Mouse (Mus musculus) right cerebral cortex, postnatal 14 days (tissue): ENCODE data around the gene Efna4.

ENCODE experiments used
- DNase-seq: peaks from one replicate; pipeline ENCODE4 v3.0.0; 2022

Gene Efna4

DNA sequence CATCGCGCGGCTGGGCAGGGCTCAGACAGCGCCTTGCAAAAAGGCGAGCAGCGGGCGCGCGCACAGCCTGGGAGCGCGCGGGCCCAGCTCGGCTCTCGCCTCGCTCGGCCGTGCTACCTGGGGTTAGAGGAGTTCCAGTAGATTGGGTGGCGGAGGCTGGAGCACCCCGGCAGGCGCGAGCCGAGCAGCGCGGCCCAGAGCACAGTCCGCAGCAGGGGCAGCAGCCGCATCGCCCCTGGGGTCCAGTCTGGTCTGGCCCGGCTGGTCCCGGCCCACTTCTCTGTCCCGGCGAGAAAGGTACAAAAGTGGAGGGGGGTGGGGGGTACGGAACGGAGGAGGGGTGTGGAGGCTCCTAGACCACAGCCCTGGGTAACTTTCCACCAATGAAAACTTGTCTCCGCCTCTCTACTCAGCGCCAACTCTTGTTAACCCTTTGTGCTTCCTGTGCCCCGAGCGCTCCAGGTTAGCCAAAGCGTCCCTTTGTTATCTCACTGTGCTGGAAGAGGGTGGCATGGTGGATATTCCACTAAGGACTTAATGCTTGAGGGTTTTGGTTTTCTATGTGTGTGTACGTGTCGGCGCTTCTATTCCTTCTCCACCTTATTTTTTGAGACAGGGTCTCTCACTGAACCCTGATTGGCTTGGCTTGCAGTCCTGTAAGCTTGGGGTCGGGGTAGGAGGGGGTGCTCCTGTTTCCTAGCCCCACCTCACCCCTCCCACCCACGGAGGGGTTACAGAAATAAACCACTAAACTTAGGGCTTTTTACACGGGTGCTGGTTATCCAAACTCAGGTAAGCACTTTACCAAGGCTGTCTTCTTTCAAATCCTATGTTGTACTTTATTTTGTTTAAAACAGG, at the start of gene Efna4:
Gene Efna4 (minus strand): TSS at position 308 of the 858 bp plus-strand sequence.
- no peak for DNase-seq

DNA sequence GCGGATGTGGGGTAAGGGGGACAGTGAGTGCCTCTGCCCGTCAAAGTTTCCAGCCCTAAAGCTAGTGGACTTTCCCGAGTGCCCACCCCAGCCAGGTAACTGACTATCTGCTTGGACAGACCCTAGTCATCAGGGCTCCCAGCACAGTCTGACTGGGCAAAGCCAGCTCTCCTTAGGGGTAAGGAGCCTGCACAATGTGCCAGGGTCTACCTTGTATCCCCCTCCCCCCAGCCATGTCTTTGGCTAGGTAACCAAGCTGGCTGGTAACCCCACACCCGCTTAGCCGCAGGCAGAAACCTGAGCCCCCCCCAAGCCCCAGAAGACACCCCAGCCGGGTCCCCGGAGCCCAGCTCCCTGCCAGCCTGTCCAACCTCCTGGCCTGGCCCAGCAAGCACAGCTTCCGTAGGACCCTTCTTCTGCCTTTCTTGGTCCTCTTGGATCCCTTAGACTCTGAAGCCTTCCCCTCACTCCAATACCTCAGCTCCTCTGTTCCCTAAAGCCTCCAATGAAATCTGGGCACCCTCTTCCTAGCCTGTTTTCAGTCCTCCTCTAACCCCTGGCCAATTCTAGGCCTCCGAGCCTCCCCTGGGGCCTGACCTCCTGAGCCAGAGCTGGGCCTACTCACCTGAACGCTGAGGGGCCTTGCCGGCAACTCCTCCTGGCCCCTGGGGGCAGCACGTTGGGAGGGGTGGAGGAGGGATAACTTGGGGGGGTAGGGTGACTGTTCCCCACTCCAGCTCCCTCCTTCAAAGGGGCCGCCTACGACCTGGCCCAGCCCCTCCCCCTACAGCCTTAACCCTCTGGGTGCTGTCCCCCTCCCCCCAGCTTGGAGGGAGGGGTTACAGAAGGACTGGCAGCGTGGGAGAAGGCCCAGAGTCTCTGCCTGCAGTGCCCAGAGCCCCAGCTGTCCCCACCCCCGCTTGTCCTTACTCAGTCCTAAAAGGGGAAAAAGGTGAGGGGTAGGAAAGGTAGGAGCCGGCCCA, 48.9 kb upstream of the Efna4 start:
- no peak for DNase-seq

DNA sequence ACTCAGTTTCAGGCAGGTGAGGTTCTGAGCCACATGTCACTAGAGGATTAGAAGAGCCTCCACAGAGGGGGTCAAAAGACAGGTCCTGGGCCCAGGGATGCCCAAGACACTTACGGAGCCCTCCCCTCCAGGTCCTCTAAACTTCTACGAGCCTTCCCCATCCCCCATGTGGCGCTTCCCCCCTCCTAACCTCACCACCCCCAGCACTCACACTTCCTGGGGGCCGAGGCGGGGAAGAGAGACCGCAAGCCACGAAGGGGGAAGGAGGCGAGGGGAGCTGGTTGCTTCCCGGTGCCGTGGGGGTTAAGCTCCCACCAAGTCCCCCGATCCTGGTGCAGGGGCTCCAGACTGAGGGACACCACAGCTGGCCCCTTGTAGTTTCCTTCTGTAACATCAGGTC, 47.6 kb upstream of the Efna4 start:
- DNase-seq = no peak

DNA sequence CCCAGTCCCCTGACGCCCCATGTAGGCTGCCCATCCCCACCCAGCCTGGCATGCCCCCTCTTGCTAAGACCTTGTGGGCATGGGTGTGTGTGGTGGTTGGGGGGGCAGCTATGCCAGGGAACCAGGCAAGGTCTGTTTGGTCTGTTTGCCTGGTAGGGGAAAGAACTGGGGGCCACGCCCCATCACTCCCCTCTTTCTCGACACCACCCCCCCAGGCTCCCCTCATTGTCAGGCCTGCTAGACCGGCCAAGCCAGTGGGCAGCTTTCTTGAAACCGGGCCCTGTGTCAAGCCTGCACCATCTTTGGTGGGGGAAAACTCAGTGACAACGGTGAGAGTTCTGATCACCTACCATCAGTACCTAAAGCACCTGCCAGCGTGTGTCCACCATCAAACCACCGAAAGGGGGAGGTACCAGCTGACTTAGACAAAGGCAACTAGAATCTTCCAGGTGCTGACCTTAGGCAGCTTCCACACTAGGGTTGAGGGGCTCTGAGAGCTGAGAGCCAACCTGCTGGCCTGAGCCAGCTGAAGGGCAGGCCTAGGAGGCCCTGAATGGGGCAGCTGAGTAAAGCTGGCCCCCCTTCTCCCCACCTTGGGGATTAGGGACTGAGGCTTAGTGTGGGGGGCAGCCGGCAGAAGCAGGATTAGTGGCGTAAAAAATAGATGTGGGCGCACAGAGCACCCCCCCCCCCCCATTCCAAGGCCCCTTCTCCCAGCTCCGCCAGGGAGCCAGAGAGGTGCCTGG, 46.7 kb upstream of the Efna4 start:
- no peak for DNase-seq

DNA sequence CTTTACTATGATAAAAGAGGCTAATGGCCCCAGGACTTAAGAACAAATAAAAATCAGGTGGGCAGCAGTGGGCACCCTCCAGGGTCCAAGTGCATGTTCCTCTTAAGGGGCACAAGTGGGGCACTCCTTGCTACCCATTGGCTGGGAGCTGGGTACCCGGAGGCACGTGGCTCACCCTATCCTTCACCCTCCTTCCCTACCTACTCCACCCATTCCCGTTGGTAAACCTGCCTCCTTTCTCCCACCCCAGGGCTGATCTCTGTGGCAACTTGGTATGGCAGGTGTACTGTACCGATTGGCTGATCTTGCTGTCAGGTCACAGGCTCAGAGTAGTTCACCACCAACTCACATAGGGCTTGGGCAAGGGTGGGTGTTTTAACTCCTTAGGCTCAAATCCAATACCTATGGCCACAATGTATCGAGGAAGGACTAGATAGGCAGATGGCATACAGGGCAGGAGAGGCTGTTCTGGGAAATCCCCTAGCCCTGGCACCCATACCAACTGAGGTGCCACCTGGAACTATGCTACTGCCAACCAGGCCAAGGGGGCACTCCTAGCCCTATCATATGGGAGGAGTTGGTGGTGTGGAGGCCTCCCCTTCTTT, 45.9 kb upstream of the Efna4 start:
- DNase-seq = no peak

DNA sequence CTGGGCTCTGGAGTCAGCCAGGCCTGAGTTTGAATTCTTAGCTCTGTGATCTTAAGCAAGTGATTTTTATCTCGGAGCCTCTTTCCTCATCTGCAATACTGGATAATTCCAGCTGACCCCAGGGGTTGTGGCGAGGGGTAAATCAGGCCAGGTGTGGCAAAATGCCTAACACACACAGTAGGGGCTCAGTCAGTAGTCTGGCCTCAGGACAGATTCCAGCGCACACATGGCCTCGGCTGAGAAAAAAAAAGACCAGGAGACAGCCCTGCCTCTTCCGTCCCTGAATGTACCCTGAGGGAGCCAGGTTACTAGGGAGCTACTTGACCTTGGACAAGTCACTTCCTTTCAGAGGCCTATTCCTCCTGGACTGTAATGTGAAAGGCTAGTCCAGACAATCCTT, 45.1 kb upstream of the Efna4 start:
- DNase-seq = no peak

DNA sequence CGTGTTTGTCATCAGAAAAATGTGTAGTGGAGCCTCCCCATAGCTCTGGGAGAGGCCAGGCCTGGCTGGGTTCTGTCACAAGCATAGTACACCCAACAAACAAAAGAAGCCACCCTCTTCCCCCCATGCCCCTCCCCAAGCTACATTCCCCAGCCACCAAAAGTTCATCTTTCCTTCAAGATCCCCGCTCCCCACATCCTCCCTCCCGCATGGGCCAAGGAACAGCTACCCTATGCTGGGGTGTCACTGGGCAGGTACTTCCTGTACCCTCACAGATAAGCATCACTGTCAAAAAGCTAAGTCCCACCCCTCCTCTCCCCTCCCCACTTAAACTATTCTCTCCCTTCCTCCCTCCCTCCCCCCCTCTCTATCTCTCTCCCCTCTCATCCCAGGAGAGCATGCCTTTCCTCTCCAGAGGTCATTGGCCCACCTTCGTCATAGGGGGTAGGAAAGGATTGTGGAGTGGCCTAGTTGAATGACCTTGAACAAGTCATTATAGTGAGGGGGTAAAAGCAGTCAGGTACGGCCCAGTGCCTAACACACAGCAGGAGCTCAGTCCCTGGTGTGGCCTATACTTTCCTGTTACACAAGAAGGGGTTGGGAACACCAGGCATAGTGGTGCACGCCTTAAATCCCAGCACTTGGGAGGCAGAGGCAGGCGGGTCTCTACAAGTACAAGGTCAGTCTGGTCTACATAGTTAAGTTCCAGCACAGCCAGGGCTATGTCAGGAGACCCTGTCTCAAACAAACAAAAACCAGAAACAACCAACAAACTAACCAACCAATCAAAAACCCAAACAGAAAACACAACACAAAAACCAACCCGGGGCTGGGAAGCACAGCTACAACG, 44.4 kb upstream of the Efna4 start:
- no peak for DNase-seq

DNA sequence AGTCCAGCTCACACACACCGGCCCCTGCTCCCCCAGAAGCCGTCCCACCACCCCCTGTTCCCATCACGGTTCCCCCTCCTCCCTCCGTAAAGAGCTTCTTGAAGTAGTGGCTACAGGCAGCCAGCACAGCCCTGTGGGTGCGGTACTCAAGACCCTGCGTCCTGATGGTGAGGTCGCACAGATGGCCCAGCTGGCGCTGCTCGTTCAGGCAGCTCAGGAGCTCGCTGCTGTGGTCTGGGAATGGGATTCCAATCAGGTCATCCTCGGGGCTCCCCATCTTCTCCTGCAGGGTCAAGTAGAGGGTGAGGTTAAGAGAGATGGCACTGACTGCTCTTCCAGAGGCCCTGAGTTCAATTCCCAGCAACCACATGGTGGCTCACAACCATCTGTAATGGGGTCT, 43.4 kb upstream of the Efna4 start:
- DNase-seq = no peak

DNA sequence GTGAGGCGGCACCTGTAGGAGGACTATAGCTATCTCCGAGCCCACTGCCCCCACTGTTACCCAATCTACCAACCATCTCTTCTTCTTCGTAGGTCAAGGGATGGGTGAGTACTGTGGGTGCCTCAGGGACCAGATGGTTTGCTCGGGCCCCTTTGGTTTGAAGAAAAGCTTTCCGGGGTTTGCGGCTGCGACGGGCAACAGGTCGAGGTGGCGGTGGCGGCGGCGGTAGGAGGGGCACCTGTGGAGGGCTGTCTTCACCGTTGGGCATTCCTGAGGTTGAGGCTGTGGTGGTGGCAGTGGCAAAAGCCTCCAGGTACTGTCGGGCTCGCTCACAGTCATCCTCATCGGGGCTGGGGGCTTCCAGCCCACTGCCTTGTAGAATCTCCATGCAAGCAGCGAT, 42.9 kb upstream of the Efna4 start:
- DNase-seq = no peak

DNA sequence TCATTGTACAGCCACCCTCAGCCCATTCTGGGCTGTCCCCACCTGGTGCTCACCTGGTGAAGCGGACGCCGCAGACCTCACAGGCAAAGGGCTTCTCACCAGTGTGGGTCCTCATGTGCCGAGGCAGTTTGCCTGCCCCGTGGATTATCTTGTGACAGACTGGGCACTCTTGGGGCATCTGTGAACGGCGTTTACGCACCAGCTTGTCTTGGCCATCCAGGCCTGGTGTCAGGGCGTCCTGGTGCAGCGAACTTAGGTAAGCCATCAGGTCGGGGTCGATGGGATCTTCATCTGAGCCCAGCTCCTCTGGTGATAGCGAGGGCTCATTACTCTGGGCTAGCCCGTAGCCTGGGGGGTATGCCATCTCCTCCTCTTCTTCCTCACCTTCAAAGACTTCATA, 42.5 kb upstream of the Efna4 start:
- no peak for DNase-seq

DNA sequence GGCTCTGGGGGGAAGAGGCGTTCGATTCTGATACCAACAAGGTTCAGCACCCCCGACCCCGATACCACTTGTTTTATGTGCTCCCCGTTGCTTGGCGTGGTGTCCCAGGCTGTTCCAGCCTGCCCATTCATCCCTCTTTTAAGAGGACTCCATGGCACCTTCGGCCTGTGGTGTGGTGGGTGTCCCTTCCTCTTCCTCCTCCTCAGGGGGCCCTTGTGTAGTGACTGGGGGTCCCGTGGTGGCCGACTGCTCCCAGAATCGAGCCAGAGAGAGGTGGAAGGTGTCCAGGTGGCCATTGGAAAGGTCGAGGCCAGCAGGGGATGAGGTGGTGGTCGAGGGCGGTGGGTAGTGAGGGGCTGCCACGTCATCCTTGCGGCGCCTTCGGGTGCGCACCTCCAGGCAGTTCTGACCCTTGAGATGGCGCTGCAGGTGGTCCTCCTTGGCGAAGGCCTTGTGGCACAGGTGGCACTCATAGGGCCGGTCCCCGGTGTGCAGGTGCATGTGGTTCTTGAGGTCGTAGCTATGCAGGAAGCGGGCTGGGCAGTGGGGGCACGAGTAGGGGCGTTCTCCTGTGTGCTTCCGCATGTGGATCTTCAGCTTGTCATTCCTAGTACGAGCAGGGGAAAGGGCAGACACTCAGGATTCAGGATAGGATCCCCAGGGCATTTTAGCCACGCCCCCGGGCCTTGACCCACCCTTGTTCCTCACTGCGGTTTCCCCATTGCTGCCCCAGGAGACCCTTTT, 41.7 kb upstream of the Efna4 start:
- no peak for DNase-seq

DNA sequence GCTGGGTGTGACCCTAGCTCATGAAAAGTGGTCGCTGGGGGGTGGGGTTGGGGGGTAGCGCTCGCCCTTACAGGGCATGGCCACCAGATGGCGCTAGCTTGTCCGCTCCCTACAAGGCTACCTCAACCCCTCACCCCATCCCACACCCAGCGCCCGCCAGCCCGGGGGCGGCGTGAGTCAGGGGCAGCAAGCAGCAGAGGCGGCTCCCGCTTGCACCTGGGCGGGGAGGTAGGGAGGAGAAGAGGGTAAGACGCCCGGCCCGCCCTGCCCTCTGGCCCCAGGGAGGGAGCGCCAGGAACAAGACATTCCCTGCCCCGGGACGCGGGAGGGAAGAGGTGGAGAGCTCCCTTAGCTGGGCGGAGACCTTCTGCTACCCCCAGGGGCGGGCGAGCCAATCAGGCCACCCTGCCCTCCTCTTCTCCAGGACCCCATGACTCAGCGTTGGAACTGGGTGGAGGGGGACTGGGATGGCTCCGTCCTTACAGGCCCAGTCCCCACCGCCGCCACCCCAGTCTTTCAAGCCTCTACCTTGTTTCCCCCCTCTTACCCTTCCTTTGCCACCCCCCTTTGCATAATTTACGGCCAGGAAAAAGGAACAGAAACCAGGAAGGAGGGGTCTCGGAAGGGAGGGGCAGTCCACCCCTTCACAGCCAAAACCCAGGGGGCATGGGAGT, 40.7 kb upstream of the Efna4 start:
- peak; percentile 69 for DNase-seq

DNA sequence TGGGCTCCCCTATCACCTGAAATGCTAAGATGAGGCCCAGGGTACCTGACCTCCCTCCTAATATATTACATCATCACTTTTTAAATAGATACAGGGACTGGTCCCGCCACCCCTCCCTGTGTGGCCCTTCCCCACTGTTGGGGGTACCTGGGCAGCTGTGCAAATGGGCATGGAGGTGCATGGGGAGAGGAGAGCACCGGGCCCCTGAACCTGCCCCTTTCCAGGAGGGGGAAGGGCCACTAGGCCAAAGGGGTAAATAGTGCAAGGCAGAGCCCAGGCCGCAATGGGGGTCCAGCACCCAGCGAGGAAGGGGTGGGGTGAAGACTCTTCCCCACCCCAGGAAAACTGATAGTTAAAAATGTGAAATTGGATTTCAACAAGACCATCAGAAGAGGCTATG, 40.0 kb upstream of the Efna4 start:
- no peak for DNase-seq

DNA sequence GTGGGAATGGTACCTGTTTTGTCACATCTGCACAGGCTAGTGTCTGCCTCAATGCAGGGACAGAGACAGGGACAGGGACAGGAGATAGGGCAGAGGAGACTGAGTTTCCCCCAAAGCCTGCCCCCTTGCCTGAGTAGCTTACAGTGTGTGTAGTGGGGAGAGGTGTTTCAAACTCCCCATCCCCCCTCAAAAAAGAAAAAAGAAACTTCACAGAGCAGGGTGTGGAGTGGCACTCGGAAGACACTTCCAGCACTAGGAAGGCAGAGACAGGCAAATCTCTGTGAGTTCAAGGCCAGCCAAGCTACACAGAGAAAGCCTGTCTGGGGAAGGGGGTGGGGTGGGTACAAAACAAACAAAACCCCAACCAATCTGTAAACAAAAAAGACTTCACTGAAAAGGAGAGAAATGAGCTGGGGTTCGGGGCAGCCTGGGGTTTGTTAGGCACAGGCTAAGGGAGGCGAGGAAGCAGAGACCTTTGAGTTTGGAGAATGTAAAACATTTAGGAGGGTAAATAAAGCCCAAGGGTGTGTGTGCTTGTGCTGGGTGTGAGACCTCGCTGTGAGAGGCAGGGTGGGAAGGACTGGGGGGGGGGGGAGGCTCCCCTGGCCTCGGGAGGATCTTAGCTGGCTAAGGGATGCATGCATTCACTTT, 35.9 kb upstream of the Efna4 start:
- no peak for DNase-seq

DNA sequence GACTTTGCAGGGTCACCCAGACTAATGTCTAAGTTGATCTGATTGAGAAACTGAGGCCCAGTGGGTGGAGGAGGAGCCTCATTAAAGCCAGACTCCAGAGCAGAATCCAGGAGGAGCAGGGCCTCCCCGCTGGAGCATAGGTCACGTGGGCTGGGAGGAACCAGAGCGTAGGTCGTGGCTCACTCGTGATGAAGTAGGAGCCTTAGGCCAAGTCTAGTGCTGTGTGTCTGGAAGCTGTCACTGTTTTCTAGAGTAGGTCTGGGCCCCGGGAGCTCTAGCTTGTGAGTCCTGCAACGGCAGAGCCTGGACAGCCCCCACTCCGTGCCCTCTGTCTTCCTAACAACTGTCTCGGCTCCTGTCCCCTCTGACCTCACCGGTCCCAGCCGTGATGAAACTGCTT, 29.5 kb upstream of the Efna4 start:
- no peak for DNase-seq

DNA sequence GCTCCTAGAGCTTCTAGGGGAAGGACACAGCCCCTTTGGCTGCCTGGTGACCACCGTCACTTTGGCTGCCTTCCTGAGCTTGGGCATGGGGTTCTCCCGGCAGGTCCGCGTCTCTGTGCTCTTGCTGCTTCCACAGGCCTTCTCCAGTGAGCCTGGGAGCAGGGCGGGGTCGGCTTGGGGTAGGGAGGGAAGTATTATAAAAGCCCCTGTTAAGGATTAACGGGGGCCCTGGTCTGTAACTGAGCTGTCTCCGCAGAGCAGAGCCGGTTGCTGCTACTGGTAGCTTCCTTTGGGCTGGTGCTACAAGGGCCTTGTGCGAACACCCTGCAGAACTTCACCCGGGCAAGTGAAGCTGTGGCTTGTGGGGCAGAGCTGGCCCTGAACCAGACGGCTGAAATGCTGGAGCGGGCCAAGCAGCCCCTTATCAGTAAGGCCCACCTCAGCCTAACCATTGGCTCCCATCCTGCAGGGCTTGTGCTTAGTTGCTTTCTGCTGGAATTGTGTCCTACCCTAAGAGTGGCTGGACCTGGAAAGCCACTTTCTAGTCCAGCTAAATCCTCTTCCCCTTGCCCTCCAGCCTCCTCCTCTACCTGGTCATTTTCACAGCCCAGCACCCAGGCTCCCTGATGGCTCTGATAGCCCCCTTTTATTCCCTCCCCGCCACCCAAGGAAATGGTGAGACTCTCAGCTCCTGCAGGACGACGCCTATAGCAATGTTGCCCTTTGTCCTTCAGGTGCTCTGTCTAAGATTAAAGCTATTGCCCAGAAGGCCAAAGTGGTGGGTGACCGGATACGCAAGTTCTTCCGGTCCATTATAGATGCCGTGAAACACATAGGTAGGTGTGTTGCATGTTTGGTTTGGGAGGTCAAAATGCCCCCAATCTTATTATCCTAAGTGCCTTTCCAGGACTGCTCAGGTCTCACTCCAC, 27.9 kb upstream of the Efna4 start:
- DNase-seq = no peak

DNA sequence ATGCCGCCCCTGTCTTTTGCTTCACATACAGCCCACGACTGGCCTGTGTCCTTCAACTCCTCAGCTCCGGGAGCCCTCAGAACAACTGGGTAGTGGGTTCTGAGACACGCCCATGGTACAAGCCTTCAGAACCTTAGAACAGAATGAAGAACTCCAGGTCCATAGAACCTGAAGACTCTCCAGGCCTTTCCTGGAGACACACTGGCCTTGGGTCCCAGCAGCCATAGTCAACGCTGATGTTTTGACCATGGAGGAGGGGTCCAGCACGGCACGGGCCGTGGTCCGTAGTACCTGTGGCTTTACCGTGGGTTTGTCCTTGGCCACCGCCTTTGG, 27.3 kb upstream of the Efna4 start, which contains the start of gene Dcst1:
Gene Dcst1 (minus strand): TSS at position 101 of the 333 bp plus-strand sequence.
- no peak for DNase-seq

DNA sequence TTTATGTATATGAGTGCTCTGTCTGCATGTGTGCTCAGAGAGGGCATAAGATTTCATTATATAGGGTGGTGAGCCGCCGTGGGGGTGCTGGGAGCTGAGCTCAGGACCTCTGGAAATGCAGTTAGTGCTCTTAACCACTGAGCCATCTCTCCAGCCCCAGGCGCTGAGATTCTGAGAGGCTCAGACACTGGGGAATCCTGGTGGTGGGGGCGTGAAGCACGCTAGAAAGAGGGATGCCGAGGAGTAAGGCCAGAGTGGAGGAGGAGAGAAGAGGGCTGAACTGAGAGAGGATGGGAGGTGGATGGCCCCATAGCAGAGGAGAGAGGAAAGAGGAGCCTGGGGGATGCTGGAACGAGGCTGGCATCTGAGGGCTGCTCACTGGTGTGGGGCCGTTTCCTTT, 26.8 kb upstream of the Efna4 start:
- DNase-seq = no peak

DNA sequence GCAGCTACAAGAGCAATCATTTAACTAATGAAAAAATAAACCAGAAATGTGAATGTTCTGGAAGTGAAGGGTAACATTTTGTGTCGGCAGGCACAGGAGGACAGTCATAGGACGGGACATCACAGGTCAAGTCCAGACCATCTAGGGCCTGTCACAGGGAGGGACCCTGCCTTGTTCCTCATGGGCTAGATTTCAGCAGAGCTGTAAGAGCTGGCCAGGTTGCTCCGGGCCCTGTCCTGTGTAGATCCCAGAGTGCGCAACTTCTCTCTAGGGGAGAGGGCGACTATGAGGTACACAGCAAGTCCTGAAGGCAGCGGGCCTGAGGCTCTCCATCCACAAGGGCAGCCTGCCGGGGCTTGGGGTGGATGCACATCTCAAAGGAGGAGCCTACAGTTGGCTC, 23.8 kb upstream of the Efna4 start, which contains the start of gene Dcst2:
Gene Dcst2 (plus strand): TSS at position 301 of the 400 bp plus-strand sequence.
- DNase-seq = no peak
